Mouse (Mus musculus) bone marrow, adult 2 months (tissue): Measurements from ENCODE around the gene Tfg.

ENCODE experiments used
- CTCF ChIP-seq: fragments of 200-500 bp; IDR thresholded peaks from 2 replicates; pipeline ENCODE4 v1.5.1; 2011; ENCODE audit warnings: low read length, control low read depth; ENCODE audit not compliant: control insufficient read depth, insufficient read depth
- POLR2A ChIP-seq: fragments of 200-500 bp; IDR thresholded peaks from 2 replicates; pipeline ENCODE4 v1.6.1; 2011; ENCODE audit warnings: low read depth, mild to moderate bottlenecking, control low read depth, low read length, borderline replicate concordance; ENCODE audit not compliant: control insufficient read depth

DNA sequence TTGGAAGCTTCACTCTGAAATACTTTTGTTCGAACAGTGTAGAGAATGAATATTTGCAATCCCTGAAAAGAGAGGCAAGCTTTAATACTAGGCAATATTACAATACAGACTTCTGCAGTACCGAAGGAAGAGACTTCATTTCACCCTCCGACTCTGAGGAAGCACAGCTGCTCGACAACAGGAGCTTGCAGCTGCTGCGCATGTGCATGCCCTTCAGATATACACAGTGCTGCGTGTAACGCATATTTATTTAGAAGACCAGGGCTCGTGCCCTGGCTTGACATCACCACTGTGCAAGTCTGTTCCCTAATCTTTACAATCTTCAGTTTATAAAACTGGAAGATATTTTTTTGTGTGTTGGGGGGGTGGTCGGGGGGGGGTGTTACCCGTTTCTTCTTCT lies 7.7 kb upstream of the Tfg start:
- TF ChIP-seq POLR2A (no peak), CTCF (no peak)
